Mouse (Mus musculus): ENCODE results near the gene Magi1. TPM values are rescaled to one million over a fixed set of nuclear protein-coding genes. Genes with fewer than 3 reads are reported as not detected.

Magi1 gene
- total RNA-seq, 2 experiments from 2014 or later, result 14.3 to 16.6 TPM

Other genes starting within 250 kb of the Magi1 start
- gene Slc25a26, start 216.4 kb upstream of the Magi1 start, total RNA-seq (2021), result 10 to 100 TPM; 17.8 to 18.9 TPM